Mouse (Mus musculus) hindbrain, embryonic 13.5 days (tissue): ENCODE results near the gene Esrrg. TPM values are rescaled to one million over a fixed set of nuclear protein-coding genes. Genes with fewer than 3 reads are reported as not detected.

ENCODE experiments used
- ATAC-seq: fragments of 200-750 bp; cut with Nextera tagmentation; 2 replicates; pipeline ENCODE4 v1.8.0; 2017; ENCODE audit warnings: moderate TSS enrichment; ENCODE audit not compliant: low FRiP score
- H3K27ac ChIP-seq: fragments of 300-500 bp; sonication (generic); 2 replicates; pipeline ENCODE4 v1.5.1; 2015; ENCODE audit warnings: inconsistent platforms, mild to moderate bottlenecking, moderate library complexity
- H3K27me3 ChIP-seq: fragments of 300-500 bp; sonication (generic); 2 replicates; pipeline ENCODE4 v1.6.1; 2015; ENCODE audit warnings: mild to moderate bottlenecking, inconsistent platforms
- H3K36me3 ChIP-seq: fragments of 300-500 bp; sonication (generic); 2 replicates; pipeline ENCODE4 v1.6.1; 2015; ENCODE audit warnings: mild to moderate bottlenecking, inconsistent platforms
- H3K4me1 ChIP-seq: fragments of 300-500 bp; sonication (generic); replicated peaks from 2 replicates; pipeline ENCODE4 v1.6.1; 2015; ENCODE audit warnings: inconsistent platforms
- H3K4me2 ChIP-seq: fragments of 300-500 bp; sonication (generic); 2 replicates; pipeline ENCODE4 v1.6.1; 2015; ENCODE audit warnings: inconsistent platforms, mild to moderate bottlenecking, moderate library complexity
- H3K4me3 ChIP-seq: fragments of 300-500 bp; sonication (generic); 2 replicates; pipeline ENCODE4 v1.5.1; 2015; ENCODE audit warnings: mild to moderate bottlenecking, inconsistent platforms
- H3K9ac ChIP-seq: fragments of 300-500 bp; sonication (generic); 2 replicates; pipeline ENCODE4 v1.6.1; 2015; ENCODE audit warnings: mild to moderate bottlenecking, inconsistent platforms
- H3K9me3 ChIP-seq: fragments of 300-500 bp; sonication (generic); 2 replicates; pipeline ENCODE4 v1.6.1; 2016; ENCODE audit warnings: inconsistent platforms
- WGBS: fragments of 180-500 bp; shearing (Covaris S2); methylation state at CpG from one replicate; pipeline ENCODE4 v1.1.7; 2015; 5-methylcytosine and 5-hydroxymethylcytosine counted together
- polyA plus RNA-seq: library from polyadenylated mRNA; unstranded; fragments of >200 nt; fragmentation: Nextera tagmentation; extraction: Ambion mirVana; gene quantifications from 2 replicates; pipeline ENCODE4 v1.2.1, GENCODE M21; 2015

Gene Esrrg
- polyA plus RNA-seq, 1 experiment from 2014 or later: 28.9 TPM

- H3K4me1 ChIP-seq: peaks cover 52% of the 10 kb centered on the region
- H3K36me3 ChIP-seq: no peaks in the 10 kb centered on the region
- H3K4me3 ChIP-seq: peak overlapping the region; percentile 44; the same call in 1 of the 2 replicates
- no peak for ATAC-seq
- peaks cover 72% of the 10 kb centered on the region for H3K27me3 ChIP-seq
- peak overlapping the region; percentile 81 for H3K4me2 ChIP-seq
- WGBS: 3% methylated on average over 16 of the region's 16 CpGs
- no peaks in the 10 kb centered on the region for H3K9me3 ChIP-seq
- H3K27ac ChIP-seq: no peak overlapping the region
- H3K9ac ChIP-seq: peak overlapping the region; percentile 70; the same call in 1 of the 2 replicates
Measured at GRCm38 (mm10) chr1:187609853-187610230, 1.3 kb downstream of the Esrrg start.

- H3K27ac ChIP-seq: no peak overlapping the region
Measured at GRCm38 (mm10) chr1:187610336-187610948, 1.9 kb downstream of the Esrrg start.

GRCm38 (mm10) chr1:187611925-187612324, 3.3 kb downstream of the Esrrg start:
- Histone ChIP-seq H3K9ac (no peak overlapping the region), H3K27me3 (peaks cover 57% of the 10 kb centered on the region), H3K9me3 (no peaks in the 10 kb centered on the region), H3K4me2 (no peak overlapping the region), H3K4me1 (peaks cover 31% of the 10 kb centered on the region), H3K27ac (no peak overlapping the region), H3K36me3 (no peaks in the 10 kb centered on the region), H3K4me3 (no peak overlapping the region)
- 46% methylated on average over 5 of the region's 5 CpGs for WGBS
- ATAC-seq: no peak

More at GRCm38 (mm10) chr1:187610336-187610948, 1.9 kb downstream of the Esrrg start:
- Histone ChIP-seq H3K4me3 (no peak overlapping the region), H3K27me3 (peaks cover 70% of the 10 kb centered on the region), H3K36me3 (no peaks in the 10 kb centered on the region), H3K4me2 (no peak overlapping the region), H3K9ac (no peak overlapping the region), H3K4me1 (peaks cover 46% of the 10 kb centered on the region), H3K9me3 (no peaks in the 10 kb centered on the region)
- no peak for ATAC-seq
- 19% methylated on average over 9 of the region's 9 CpGs for WGBS

- H3K9me3 ChIP-seq: no peaks in the 10 kb centered on the region
- no peak overlapping the region for H3K4me3 ChIP-seq
- 77% methylated on average over 3 of the region's 3 CpGs for WGBS
- no peak overlapping the region for H3K9ac ChIP-seq
- no peak for ATAC-seq
- H3K27me3 ChIP-seq: peaks cover 47% of the 10 kb centered on the region
- no peak overlapping the region for H3K4me2 ChIP-seq
- no peaks in the 10 kb centered on the region for H3K36me3 ChIP-seq
- H3K27ac ChIP-seq: no peak overlapping the region
- H3K4me1 ChIP-seq: peaks cover 18% of the 10 kb centered on the region
Measured at GRCm38 (mm10) chr1:187613277-187613676, 4.7 kb downstream of the Esrrg start.

GRCm38 (mm10) chr1:187623981-187624380, 15.4 kb downstream of the Esrrg start:
- H3K4me1 ChIP-seq: no peaks in the 10 kb centered on the region

GRCm38 (mm10) chr1:187630361-187630760, 21.8 kb downstream of the Esrrg start:
- no peaks in the 10 kb centered on the region for H3K9me3 ChIP-seq
- no peak overlapping the region for H3K4me2 ChIP-seq
- H3K9ac ChIP-seq: no peak overlapping the region
- no peak overlapping the region for H3K4me3 ChIP-seq
- no peaks in the 10 kb centered on the region for H3K36me3 ChIP-seq
- no peak for ATAC-seq
- 0 out of 2 replicates have a peak, but pooled peaks cover 3% of the 10 kb centered on the region for H3K27me3 ChIP-seq
- no peaks in the 10 kb centered on the region for H3K4me1 ChIP-seq
- H3K27ac ChIP-seq: no peak overlapping the region
- WGBS: 90% methylated on average over 8 of the region's 8 CpGs

More at GRCm38 (mm10) chr1:187623981-187624380, 15.4 kb downstream of the Esrrg start:
- H3K9me3 ChIP-seq: no peaks in the 10 kb centered on the region
- H3K9ac ChIP-seq: no peak overlapping the region
- no peaks in the 10 kb centered on the region for H3K27me3 ChIP-seq
- H3K4me2 ChIP-seq: no peak overlapping the region
- H3K27ac ChIP-seq: no peak overlapping the region
- H3K36me3 ChIP-seq: no peaks in the 10 kb centered on the region
- no peak for ATAC-seq
- no peak overlapping the region for H3K4me3 ChIP-seq
- 92% methylated on average over 3 of the region's 3 CpGs for WGBS

GRCm38 (mm10) chr1:187631486-187631885, 22.9 kb downstream of the Esrrg start:
- H3K9me3 ChIP-seq: no peaks in the 10 kb centered on the region
- no peaks in the 10 kb centered on the region for H3K36me3 ChIP-seq
- H3K27ac ChIP-seq: no peak overlapping the region
- no peak overlapping the region for H3K4me3 ChIP-seq
- ATAC-seq: no peak
- no peak overlapping the region for H3K9ac ChIP-seq
- H3K27me3 ChIP-seq: 0 out of 2 replicates have a peak, but pooled peaks cover 3% of the 10 kb centered on the region
- 84% methylated on average over 8 of the region's 8 CpGs for WGBS
- no peak overlapping the region for H3K4me2 ChIP-seq
- H3K4me1 ChIP-seq: no peaks in the 10 kb centered on the region

GRCm38 (mm10) chr1:187645258-187645657, 36.7 kb downstream of the Esrrg start:
- WGBS: 79% methylated on average over 8 of the region's 8 CpGs
- Histone ChIP-seq H3K27me3 (no peaks in the 10 kb centered on the region), H3K36me3 (0 out of 2 replicates have a peak, but pooled peaks cover 6% of the 10 kb centered on the region), H3K9me3 (no peaks in the 10 kb centered on the region), H3K27ac (no peak overlapping the region), H3K4me1 (peaks cover 6% of the 10 kb centered on the region), H3K4me2 (no peak overlapping the region), H3K9ac (no peak overlapping the region), H3K4me3 (no peak overlapping the region)
- no peak for ATAC-seq

- no peak overlapping the region for H3K9ac ChIP-seq
- H3K9me3 ChIP-seq: no peaks in the 10 kb centered on the region
- H3K4me3 ChIP-seq: no peak overlapping the region
- 93% methylated on average over 8 of the region's 8 CpGs for WGBS
- no peak overlapping the region for H3K4me2 ChIP-seq
- ATAC-seq: no peak
- peaks cover 21% of the 10 kb centered on the region for H3K4me1 ChIP-seq
- no peaks in the 10 kb centered on the region for H3K36me3 ChIP-seq
- no peak overlapping the region for H3K27ac ChIP-seq
- no peaks in the 10 kb centered on the region for H3K27me3 ChIP-seq
Measured at GRCm38 (mm10) chr1:187648551-187648950, 40.0 kb downstream of the Esrrg start.

GRCm38 (mm10) chr1:187649871-187650270, 41.3 kb downstream of the Esrrg start:
- H3K27ac ChIP-seq: no peak overlapping the region
- no peak overlapping the region for H3K9ac ChIP-seq
- no peak for ATAC-seq
- no peaks in the 10 kb centered on the region for H3K36me3 ChIP-seq
- WGBS: 43% methylated on average over 5 of the region's 5 CpGs
- peak overlapping the region; percentile 80 for H3K4me2 ChIP-seq
- H3K4me3 ChIP-seq: no peak overlapping the region
- H3K4me1 ChIP-seq: peaks cover 21% of the 10 kb centered on the region
- H3K27me3 ChIP-seq: no peaks in the 10 kb centered on the region
- no peaks in the 10 kb centered on the region for H3K9me3 ChIP-seq

GRCm38 (mm10) chr1:187650786-187651687, 42.4 kb downstream of the Esrrg start:
- Histone ChIP-seq H3K9ac (peak overlapping the region; percentile 90), H3K27me3 (no peaks in the 10 kb centered on the region), H3K4me3 (peak overlapping the region; percentile 66), H3K9me3 (no peaks in the 10 kb centered on the region), H3K4me2 (peak overlapping the region; percentile 80), H3K36me3 (no peaks in the 10 kb centered on the region), H3K4me1 (peaks cover 21% of the 10 kb centered on the region), H3K27ac (peak overlapping the region; percentile 89)
- ATAC-seq: peak; percentile 50
- WGBS: 8% methylated on average over 24 of the region's 24 CpGs

- peak overlapping the region; percentile 80 for H3K4me2 ChIP-seq
- WGBS: under 1% methylated on average over 47 of the region's 47 CpGs
- H3K4me1 ChIP-seq: peaks cover 21% of the 10 kb centered on the region
- H3K27me3 ChIP-seq: no peaks in the 10 kb centered on the region
- H3K9me3 ChIP-seq: no peaks in the 10 kb centered on the region
- H3K27ac ChIP-seq: peak overlapping the region; percentile 89
- no peaks in the 10 kb centered on the region for H3K36me3 ChIP-seq
- ATAC-seq: peak; percentile 85
- H3K4me3 ChIP-seq: peak overlapping the region; percentile 66
- H3K9ac ChIP-seq: peak overlapping the region; percentile 90
Measured at GRCm38 (mm10) chr1:187651688-187652241, 43.2 kb downstream of the Esrrg start.
